Mouse (Mus musculus) urinary bladder, postnatal 14 days (tissue): ENCODE data around the gene Olfr937.

ENCODE experiments used
- DNase-seq: peaks from one replicate; pipeline ENCODE4 v3.0.0; 2021; ENCODE audit warnings: low spot score

Olfr937 gene

DNA sequence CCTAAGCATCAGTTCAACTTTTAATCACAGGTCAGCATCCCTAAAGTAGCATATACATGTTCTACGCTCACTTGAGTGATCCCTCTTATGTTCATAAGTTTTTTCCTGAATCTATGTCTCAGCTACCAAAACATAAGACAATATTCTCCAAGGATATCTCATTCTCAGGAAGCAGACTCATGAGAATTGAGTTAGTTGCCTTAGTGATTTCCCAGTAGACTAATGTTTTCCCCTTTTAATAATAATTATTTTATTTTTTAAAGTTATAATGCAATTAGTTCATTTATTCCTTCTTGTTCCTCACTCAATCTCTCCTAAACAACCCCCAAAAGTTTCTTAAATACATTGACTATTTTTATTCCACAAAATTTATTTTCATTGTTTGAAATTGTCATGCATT is at the start of gene Olfr937:
Olfr937 (minus strand) TSS at position 101 of the 400 bp plus-strand sequence.
- DNase-seq = no peak

DNA sequence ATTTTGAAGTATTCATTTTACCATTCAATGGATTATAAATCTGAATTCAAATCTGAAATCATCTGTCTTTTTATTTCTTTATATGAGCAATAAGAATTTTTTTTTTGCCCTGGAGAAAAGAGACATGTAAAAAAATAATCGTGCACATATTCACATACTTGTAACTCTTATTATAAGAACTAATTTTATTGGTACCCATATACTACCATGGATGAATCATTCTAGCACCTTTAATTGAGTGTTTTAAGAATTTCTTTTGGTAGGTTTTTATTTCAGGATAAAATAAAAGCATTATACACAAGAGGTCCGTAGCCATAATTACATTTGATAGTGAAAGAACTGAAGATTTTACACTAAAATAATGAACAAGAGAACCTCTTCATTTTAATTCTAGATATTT is 14.0 kb upstream of the Olfr937 start, which contains the start of gene Olfr938:
Olfr938 (minus strand) TSS at position 101 of the 400 bp plus-strand sequence.
- DNase-seq = no peak

DNA sequence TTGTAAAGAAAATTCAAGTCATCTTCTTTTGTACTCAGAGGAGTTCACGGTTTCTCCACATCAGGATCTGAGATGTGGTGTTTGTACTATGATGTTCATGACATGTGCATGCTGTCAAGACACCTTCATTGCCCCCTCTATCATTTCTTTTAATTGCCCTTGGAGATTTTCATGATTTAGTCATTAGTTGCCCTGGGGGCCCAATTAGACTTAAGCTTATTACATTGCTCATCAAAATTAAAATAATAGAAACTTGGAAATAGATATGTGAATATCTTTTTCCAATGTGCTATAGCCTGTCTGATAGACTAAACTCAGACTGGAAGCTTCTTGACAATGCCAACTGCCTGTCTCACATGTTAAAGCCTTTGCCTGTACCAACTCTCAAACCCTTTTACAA is 41.5 kb downstream of the Olfr937 start, which contains the start of gene Olfr146:
Olfr146 (minus strand) TSS at position 101 of the 400 bp plus-strand sequence.
- no peak for DNase-seq
